9 mouse cellular contexts compared by ENCODE assay signal in the genomic region with DNA sequence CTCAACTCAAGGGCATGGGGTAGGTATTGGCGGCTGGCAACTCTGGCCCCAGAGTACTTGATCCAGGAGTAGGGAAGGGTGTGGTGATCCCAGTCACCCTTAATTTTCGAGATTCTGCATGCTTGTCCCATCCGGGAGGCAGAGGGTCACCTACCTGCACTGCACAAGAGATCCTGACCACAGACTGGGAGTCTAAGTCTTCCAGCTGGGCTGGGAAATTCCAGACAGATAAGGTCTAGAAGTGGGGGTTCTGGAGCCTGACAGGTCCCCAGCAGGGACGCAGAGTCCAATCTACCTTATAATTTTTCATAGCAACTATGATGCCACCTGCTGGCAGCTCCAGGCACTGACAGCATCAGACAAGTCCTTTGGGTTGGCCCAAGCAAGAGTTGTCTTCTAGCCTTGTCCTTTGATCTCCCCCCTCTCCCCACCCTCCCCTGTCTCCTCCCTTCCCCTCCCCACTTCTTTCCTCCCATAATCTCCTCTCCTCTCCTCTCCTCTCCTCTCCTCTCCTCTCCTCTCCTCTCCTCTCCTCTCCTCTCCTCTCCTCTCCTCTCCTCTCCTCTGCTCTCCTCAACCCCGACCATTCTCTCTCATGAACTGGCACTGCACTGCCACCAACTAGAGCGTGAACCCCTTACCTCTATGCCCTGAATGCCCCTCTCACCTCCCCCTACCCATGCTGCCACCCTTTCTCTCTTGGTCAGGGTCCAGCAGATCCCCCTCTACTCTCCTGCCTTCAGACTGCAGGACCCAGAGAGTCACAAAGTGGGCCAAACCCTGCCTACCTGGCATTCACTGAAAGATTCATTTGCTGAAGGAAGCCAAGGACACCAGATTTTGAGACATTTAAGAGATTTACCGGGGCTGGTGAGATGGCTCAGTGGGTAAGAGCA. TPM values are rescaled to one million over a fixed set of nuclear protein-coding genes. Genes with fewer than 3 reads are reported as not detected.
A peak's percentile ranks its signal among the peaks of the same experiment; 100 is the strongest.
DNase-seq lines count a peak whose midpoint lies in the region; ATAC-seq lines count a peak whose summit lies in the region.
"Had no signal": no experiment of that assay in that cellular context is flagged by ENCODE, and none has a peak within 500 bp of the region (broad histone marks: within the 10 kb centered on the region; RNA-seq: fewer than 3 reads in every experiment).

No protein-coding gene starts in this region.

- no peak for ATAC-seq in midbrain, embryonic 14.5 days (ENCODE audit: low FRiP score, low TSS enrichment)
- no peak for ATAC-seq in midbrain, embryonic 13.5 days

- no peak overlapping the region for H3K27ac ChIP-seq in midbrain, embryonic 14.5 days (replicated peaks; ENCODE audit: low read depth, low read length)
- no peak overlapping the region for H3K27ac ChIP-seq in midbrain, embryonic 13.5 days

- H3K9ac ChIP-seq in midbrain, embryonic 14.5 days (replicated peaks; ENCODE audit: low read length), result no peak overlapping the region
- no peak overlapping the region for H3K9ac ChIP-seq in midbrain, embryonic 13.5 days (replicated peaks)

- H3K4me3 ChIP-seq in midbrain, embryonic 14.5 days (replicated peaks; ENCODE audit: low read depth, low read length), result no peak overlapping the region
- no peak overlapping the region for H3K4me3 ChIP-seq in midbrain, embryonic 13.5 days (replicated peaks)
- H3K4me3 ChIP-seq: myocyte had no signal

- intact Hi-C loops in heart, postnatal 14 days (cut with DNase I), result loop anchor here (1.0 to 10.0 kb wide), 3 partner anchors 62 to 191 kb away; no protein-coding TSS in a partner anchor

- peak; percentile 87 for DNase-seq in midbrain, embryonic 14.5 days
- peak; percentile 70 for DNase-seq in ZHBTc4 (ENCODE audit: low read depth, low spot score)
- DNase-seq in cerebellum, postnatal 36 days, result peak; percentile 84 to 86
- peak; percentile 59 to 77 for DNase-seq in heart, postnatal 14 days
- DNase-seq in layer of hippocampus, adult 9-11 months, result peak; percentile 49
- peak; percentile 71 for DNase-seq in mesoderm, embryonic 11.5 days (ENCODE audit: low read depth, low spot score)
- DNase-seq in testis, postnatal 10 days (ENCODE audit: low spot score), result peak; percentile 77

- no peaks in the 10 kb centered on the region for H3K27me3 ChIP-seq in midbrain, embryonic 14.5 days (ENCODE audit: control insufficient read depth, insufficient read depth, low read length)
- peaks cover 21% of the 10 kb centered on the region for H3K27me3 ChIP-seq in midbrain, embryonic 13.5 days

- H3K36me3 ChIP-seq in midbrain, embryonic 14.5 days (ENCODE audit: control insufficient read depth, insufficient read depth, low read length), result no peaks in the 10 kb centered on the region
- no peaks in the 10 kb centered on the region for H3K36me3 ChIP-seq in midbrain, embryonic 13.5 days

- no peaks in the 10 kb centered on the region for H3K4me1 ChIP-seq in midbrain, embryonic 14.5 days (ENCODE audit: control insufficient read depth, insufficient read depth, low read length)
- peaks cover 8% of the 10 kb centered on the region for H3K4me1 ChIP-seq in midbrain, embryonic 13.5 days (replicated peaks)

- H3K9me3 ChIP-seq in midbrain, embryonic 14.5 days (ENCODE audit: control insufficient read depth, low read length), result no peaks in the 10 kb centered on the region
- no peaks in the 10 kb centered on the region for H3K9me3 ChIP-seq in midbrain, embryonic 13.5 days

- H3K4me2 ChIP-seq in midbrain, embryonic 14.5 days (ENCODE audit: low read length), result no peak overlapping the region
- H3K4me2 ChIP-seq in midbrain, embryonic 13.5 days (replicated peaks), result no peak overlapping the region

- whole genome bisulfite sequencing in midbrain, embryonic 14.5 days, result 53% methylated on average over 7 of the region's 7 CpGs
- 51% methylated on average over 6 of the region's 7 CpGs for WGBS in midbrain, embryonic 13.5 days

RNA-seq across cellular contexts. Expression of gene 6430571L13Rik, which starts 15.7 kb away (rescaled TPM):
- 4.1 and 6.3 TPM in 2 replicates for polyA plus RNA-seq in midbrain, embryonic 14.5 days (2014; fragmentation: Nextera tagmentation; extraction: Ambion mirVana)
- 6.4 and 8.2 TPM in 2 replicates for polyA plus RNA-seq in midbrain, embryonic 13.5 days (2015; fragmentation: Nextera tagmentation; extraction: Ambion mirVana)
- total RNA-seq in heart, postnatal 14 days (2021), result 1 to 10 TPM; 7.0 to 7.4 TPM

RNA-seq across cellular contexts. Expression of gene Hemk1, which starts 18.0 kb away (rescaled TPM):
- 20.9 and 21.7 TPM in 2 replicates for polyA plus RNA-seq in midbrain, embryonic 14.5 days (2014; fragmentation: Nextera tagmentation; extraction: Ambion mirVana)
- 17.5 and 18.1 TPM in 2 replicates for polyA plus RNA-seq in midbrain, embryonic 13.5 days (2015; fragmentation: Nextera tagmentation; extraction: Ambion mirVana)
- 10 to 100 TPM; 19.7 to 21.2 TPM for total RNA-seq in heart, postnatal 14 days (2021)

RNA-seq across cellular contexts. Expression of gene Cacna2d2, which starts 43.3 kb away (rescaled TPM):
- 7.9 and 10.6 TPM in 2 replicates for polyA plus RNA-seq in midbrain, embryonic 14.5 days (2014; fragmentation: Nextera tagmentation; extraction: Ambion mirVana)
- 5.9 and 7.1 TPM in 2 replicates for polyA plus RNA-seq in midbrain, embryonic 13.5 days (2015; fragmentation: Nextera tagmentation; extraction: Ambion mirVana)
- 10 to 100 TPM in 1 of 2 experiments, 1 to 10 TPM in 1; 5.0 to 10.5 TPM for total RNA-seq in heart, postnatal 14 days (2021)
